Mouse (Mus musculus) kidney, adult 2 months (tissue): ENCODE measurements around the gene Ly6g6c. TPM values are rescaled to one million over a fixed set of nuclear protein-coding genes. Genes with fewer than 3 reads are reported as not detected.

Source experiments
- DNase-seq: peaks from one replicate; pipeline ENCODE4 v3.0.0; 2021
- H3K27ac ChIP-seq: fragments of 200-500 bp; 2 replicates; pipeline ENCODE4 v1.5.1; 2012; ENCODE audit warnings: low read depth, low read length, control low read depth, inconsistent platforms; ENCODE audit not compliant: insufficient read depth
- H3K27me3 ChIP-seq: fragments of 200-500 bp; replicated peaks from 2 replicates; pipeline ENCODE4 v1.6.1; 2012; ENCODE audit warnings: mild to moderate bottlenecking, moderate library complexity, low read length, inconsistent platforms; ENCODE audit not compliant: control insufficient read depth, insufficient read depth
- H3K36me3 ChIP-seq: fragments of 200-500 bp; 2 replicates; pipeline ENCODE4 v1.6.1; 2012; ENCODE audit warnings: mild to moderate bottlenecking, moderate library complexity, low read length, inconsistent platforms; ENCODE audit not compliant: control insufficient read depth, insufficient read depth
- H3K4me1 ChIP-seq: fragments of 200-500 bp; 2 replicates; pipeline ENCODE4 v1.6.1; 2011; ENCODE audit warnings: low read length; ENCODE audit not compliant: control insufficient read depth, insufficient read depth
- H3K4me3 ChIP-seq: fragments of 200-500 bp; 2 replicates; pipeline ENCODE4 v1.5.1; 2011; ENCODE audit warnings: mild to moderate bottlenecking, low read depth, low read length, control low read depth; ENCODE audit not compliant: insufficient read depth
- CTCF ChIP-seq: fragments of 200-500 bp; conservative IDR thresholded peaks from 2 replicates; pipeline ENCODE4 v1.5.1; 2011; ENCODE audit warnings: low read depth, mild to moderate bottlenecking, control low read depth, low read length, moderate library complexity, mixed read lengths; ENCODE audit not compliant: insufficient read depth, insufficient read length
- POLR2A ChIP-seq: fragments of 200-500 bp; IDR thresholded peaks from one replicate; pipeline ENCODE4 v1.6.1; 2011; ENCODE audit warnings: low read depth, low read length, control low read depth
- WGBS: fragments of 180-500 bp; shearing (Covaris S2); methylation state at CpG from one replicate; pipeline ENCODE4 v1.1.7; 2018; 5-methylcytosine and 5-hydroxymethylcytosine counted together
- polyA plus RNA-seq: library from polyadenylated mRNA; depleted of rRNA; stranded (reverse); fragments of >200 nt; gene quantifications from 2 replicates; pipeline ENCODE4 v1.2.3, GENCODE M21; 2012

Gene Ly6g6c
- polyA plus RNA-seq, 1 experiment, result 0.13 TPM

- H3K27me3 ChIP-seq, result no peaks in the 10 kb centered on the region
- H3K4me3 ChIP-seq, result no peak overlapping the region
- TF ChIP-seq POLR2A, result no peak
- no peak for TF ChIP-seq CTCF
- H3K4me1 ChIP-seq, result no peaks in the 10 kb centered on the region
- no peak overlapping the region for H3K27ac ChIP-seq
- no peak for DNase-seq
- WGBS, result 59% methylated on average over 10 of the region's 10 CpGs
- no peaks in the 10 kb centered on the region for H3K36me3 ChIP-seq
These were observed 40.3 kb upstream of the Ly6g6c start for GRCm38 (mm10) chr17:35024691-35025488.

GRCm38 (mm10) chr17:35026206-35026605 lies 39.0 kb upstream of the Ly6g6c start:
- TF ChIP-seq POLR2A (no peak), CTCF (no peak)
- no peak overlapping the region for H3K27ac ChIP-seq
- no peaks in the 10 kb centered on the region for H3K4me1 ChIP-seq
- 81% methylated on average over 5 of the region's 5 CpGs for WGBS
- H3K36me3 ChIP-seq, result no peaks in the 10 kb centered on the region
- DNase-seq, result no peak
- no peak overlapping the region for H3K4me3 ChIP-seq
- H3K27me3 ChIP-seq, result no peaks in the 10 kb centered on the region

- no peak within 1 kb of the TSS for H3K4me3 ChIP-seq
- H3K4me1 ChIP-seq, result no peaks in the 10 kb centered on the region
- no peaks in the 10 kb centered on the region for H3K36me3 ChIP-seq
- TF ChIP-seq POLR2A (no peak), CTCF (no peak)
- DNase-seq, result no peak
- H3K27me3 ChIP-seq, result no peaks in the 10 kb centered on the region
- 62% methylated on average over 13 of the region's 13 CpGs for WGBS
- no peak within 1 kb of the TSS for H3K27ac ChIP-seq
These were observed 37.7 kb upstream of the Ly6g6c start, which contains the start of gene Sapcd1 for GRCm38 (mm10) chr17:35027277-35028068. Gene Sapcd1, minus strand, starts transcription at chr17:35028016.

GRCm38 (mm10) chr17:35028315-35028714 lies 36.9 kb upstream of the Ly6g6c start:
- 61% methylated on average over 2 of the region's 2 CpGs for WGBS
- no peak for DNase-seq
- no peaks in the 10 kb centered on the region for H3K4me1 ChIP-seq

GRCm38 (mm10) chr17:35029691-35030532 lies 35.3 kb upstream of the Ly6g6c start:
- no peak for TF ChIP-seq POLR2A
- peak; percentile 71 for TF ChIP-seq CTCF
- H3K27ac ChIP-seq, result no peak overlapping the region
- H3K4me3 ChIP-seq, result no peak overlapping the region
- WGBS, result 39% methylated on average over 19 of the region's 19 CpGs
- no peaks in the 10 kb centered on the region for H3K4me1 ChIP-seq
- H3K36me3 ChIP-seq, result no peaks in the 10 kb centered on the region
- no peaks in the 10 kb centered on the region for H3K27me3 ChIP-seq
- peak; percentile 35 for DNase-seq

More at GRCm38 (mm10) chr17:35028315-35028714, 36.9 kb upstream of the Ly6g6c start:
- H3K36me3 ChIP-seq, result no peaks in the 10 kb centered on the region
- H3K27me3 ChIP-seq, result no peaks in the 10 kb centered on the region
- TF ChIP-seq CTCF, result no peak
- no peak for TF ChIP-seq POLR2A
- H3K4me3 ChIP-seq, result no peak overlapping the region
- H3K27ac ChIP-seq, result no peak overlapping the region

- TF ChIP-seq CTCF, result no peak
- TF ChIP-seq POLR2A, result no peak
- 89% methylated on average over 11 of the region's 11 CpGs for WGBS
- Histone ChIP-seq H3K4me3 (no peak overlapping the region), H3K27me3 (no peaks in the 10 kb centered on the region), H3K36me3 (no peaks in the 10 kb centered on the region), H3K27ac (no peak overlapping the region), H3K4me1 (no peaks in the 10 kb centered on the region)
- DNase-seq, result no peak
These were observed 33.9 kb upstream of the Ly6g6c start for GRCm38 (mm10) chr17:35031272-35031671.
